Mouse (Mus musculus) olfactory bulb, adult 2 months (tissue): Measurements from ENCODE around the gene Lmna. TPM values are rescaled to one million over a fixed set of nuclear protein-coding genes. Genes with fewer than 3 reads are reported as not detected.

Experiments used
- H3K27ac ChIP-seq: fragments of 200-500 bp; 2 replicates; pipeline ENCODE4 v1.5.1; 2012; ENCODE audit warnings: low read depth, low read length; ENCODE audit not compliant: insufficient read depth
- H3K4me1 ChIP-seq: fragments of 200-500 bp; 2 replicates; pipeline ENCODE4 v1.6.1; 2012; ENCODE audit warnings: low read length; ENCODE audit not compliant: control insufficient read depth, insufficient read depth
- H3K4me3 ChIP-seq: fragments of 200-500 bp; 2 replicates; pipeline ENCODE4 v1.5.1; 2012; ENCODE audit warnings: mild to moderate bottlenecking, low read depth, low read length, moderate library complexity; ENCODE audit not compliant: insufficient read depth
- CTCF ChIP-seq: fragments of 200-500 bp; IDR thresholded peaks from 2 replicates; pipeline ENCODE4 v1.5.1; 2012; ENCODE audit warnings: low read depth, mild to moderate bottlenecking, low read length, moderate library complexity; ENCODE audit not compliant: insufficient read depth
- POLR2A ChIP-seq: fragments of 200-500 bp; IDR thresholded peaks from 2 replicates; pipeline ENCODE4 v1.6.1; 2012; ENCODE audit warnings: mild to moderate bottlenecking, low read depth, low read length, moderate library complexity; ENCODE audit not compliant: insufficient read depth
- WGBS: fragments of 180-500 bp; shearing (Covaris S2); methylation state at CpG from one replicate; pipeline ENCODE4 v1.1.7; 2018; 5-methylcytosine and 5-hydroxymethylcytosine counted together
- polyA plus RNA-seq: library from polyadenylated mRNA; stranded (reverse); fragments of >200 nt; gene quantifications from 2 replicates; pipeline ENCODE4 v1.2.4, GENCODE M21; 2012; ENCODE audit warnings: low replicate concordance; ENCODE audit not compliant: missing spikeins, insufficient read depth, insufficient read length

Gene Lmna
- polyA plus RNA-seq, result not detected in 2 replicates

GRCm38 (mm10) chr3:88509692-88510420 lies at the start of gene Lmna:
TSS of gene Lmna (minus strand) at chr3:88509956.
- 2% methylated on average over 31 of the region's 31 CpGs for WGBS

GRCm38 (mm10) chr3:88556616-88557015 lies 46.9 kb upstream of the Lmna start:
- TF ChIP-seq POLR2A (no peak), CTCF (no peak)
- Histone ChIP-seq H3K4me3 (no peak overlapping the region), H3K4me1 (peaks cover 9% of the 10 kb centered on the region), H3K27ac (no peak overlapping the region)
- WGBS, result 95% methylated on average over 8 of the region's 8 CpGs

More at GRCm38 (mm10) chr3:88509692-88510420, at the start of gene Lmna:
- TF ChIP-seq CTCF (peak; percentile 31; the same call in 1 of the 2 replicates), POLR2A (peak; percentile 27; the same call in 1 of the 2 replicates)
- H3K4me3 ChIP-seq, result peak within 1 kb of the TSS; percentile 50
- peaks cover 53% of the 10 kb centered on the region for H3K4me1 ChIP-seq
- H3K27ac ChIP-seq, result peak within 1 kb of the TSS; percentile 95

GRCm38 (mm10) chr3:88555731-88556130 lies 46.0 kb upstream of the Lmna start:
- Histone ChIP-seq H3K27ac (no peak overlapping the region), H3K4me3 (no peak overlapping the region), H3K4me1 (peaks cover 11% of the 10 kb centered on the region)
- TF ChIP-seq POLR2A (no peak), CTCF (no peak)
- 96% methylated on average over 6 of the region's 6 CpGs for WGBS

- 90% methylated on average over 5 of the region's 5 CpGs for WGBS
- peaks cover 11% of the 10 kb centered on the region for H3K4me1 ChIP-seq
- no peak for TF ChIP-seq CTCF
- TF ChIP-seq POLR2A, result no peak
- no peak overlapping the region for H3K27ac ChIP-seq
- no peak overlapping the region for H3K4me3 ChIP-seq
Measured at GRCm38 (mm10) chr3:88555069-88555605, 45.4 kb upstream of the Lmna start.

- peaks cover 11% of the 10 kb centered on the region for H3K4me1 ChIP-seq
- H3K4me3 ChIP-seq, result peak overlapping the region; percentile 91
- peak overlapping the region; percentile 85 for H3K27ac ChIP-seq
- WGBS, result under 1% methylated on average over 41 of the region's 41 CpGs
- TF ChIP-seq CTCF (no peak), POLR2A (no peak)
Measured at GRCm38 (mm10) chr3:88553880-88554586, 44.3 kb upstream of the Lmna start.

- Histone ChIP-seq H3K4me3 (peak within 1 kb of the TSS; percentile 91), H3K4me1 (peaks cover 11% of the 10 kb centered on the region), H3K27ac (peak within 1 kb of the TSS; percentile 88)
- peak; percentile 80 for TF ChIP-seq CTCF
- TF ChIP-seq POLR2A, result peak; percentile 51
- WGBS, result under 1% methylated on average over 35 of the region's 37 CpGs
Measured at GRCm38 (mm10) chr3:88553525-88553879, 43.7 kb upstream of the Lmna start, which contains the start of gene Ubqln4. TSS of gene Ubqln4 (plus strand) at chr3:88553758.

- under 1% methylated on average over 48 of the region's 48 CpGs for WGBS
Measured at GRCm38 (mm10) chr3:88552676-88553524, 43.1 kb upstream of the Lmna start, which contains the start of gene Lamtor2. TSS of gene Lamtor2 (minus strand) at chr3:88553074.

GRCm38 (mm10) chr3:88552082-88552645 lies 42.4 kb upstream of the Lmna start:
- WGBS, result 19% methylated on average over 16 of the region's 16 CpGs
- H3K27ac ChIP-seq, result no peak overlapping the region
- H3K4me3 ChIP-seq, result peak overlapping the region; percentile 74
- TF ChIP-seq CTCF, result no peak
- no peak for TF ChIP-seq POLR2A
- H3K4me1 ChIP-seq, result peaks cover 11% of the 10 kb centered on the region

More at GRCm38 (mm10) chr3:88552676-88553524, 43.1 kb upstream of the Lmna start, which contains the start of gene Lamtor2:
- peak within 1 kb of the TSS; percentile 88 for H3K27ac ChIP-seq
- H3K4me1 ChIP-seq, result peaks cover 11% of the 10 kb centered on the region
- TF ChIP-seq POLR2A (peak; percentile 74), CTCF (no peak)
- peak within 1 kb of the TSS; percentile 91 for H3K4me3 ChIP-seq
